Mouse (Mus musculus) cerebellum, adult 2 months (tissue): ENCODE measurements around the gene Spib. TPM values are rescaled to one million over a fixed set of nuclear protein-coding genes. Genes with fewer than 3 reads are reported as not detected.

Experiments used
- DNase-seq, 2 experiments: peaks; one replicate each; pipeline ENCODE4 v3.0.0; 2021
- H3K27ac ChIP-seq: fragments of 200-500 bp; 2 replicates; pipeline ENCODE4 v1.5.1; 2012; ENCODE audit warnings: low read length, control low read depth, inconsistent platforms; ENCODE audit not compliant: insufficient read depth
- H3K27me3 ChIP-seq: fragments of 200-500 bp; 2 replicates; pipeline ENCODE4 v1.6.1; 2012; ENCODE audit warnings: inconsistent platforms, mild to moderate bottlenecking, low read length, moderate library complexity; ENCODE audit not compliant: control insufficient read depth, insufficient read depth
- H3K4me1 ChIP-seq: fragments of 200-500 bp; 2 replicates; pipeline ENCODE4 v1.6.1; 2011; ENCODE audit warnings: low read length; ENCODE audit not compliant: control insufficient read depth, insufficient read depth
- H3K4me3 ChIP-seq: fragments of 200-500 bp; replicated peaks from 2 replicates; pipeline ENCODE3; 2011; ENCODE audit warnings: mild to moderate bottlenecking, low read depth, low read length, control low read depth; ENCODE audit not compliant: insufficient read depth
- CTCF ChIP-seq: fragments of 200-500 bp; IDR thresholded peaks from 2 replicates; pipeline ENCODE4 v1.5.1; 2011; ENCODE audit warnings: low read depth, mild to moderate bottlenecking, control low read depth, low read length, moderate library complexity, borderline replicate concordance; ENCODE audit not compliant: insufficient read depth
- POLR2A ChIP-seq: fragments of 200-500 bp; IDR thresholded peaks from 2 replicates; pipeline ENCODE4 v1.6.1; 2011; ENCODE audit warnings: low read length, control low read depth, borderline replicate concordance; ENCODE audit not compliant: insufficient read depth
- WGBS: fragments of 180-500 bp; shearing (Covaris S2); methylation state at CpG from one replicate; pipeline ENCODE4 v1.1.7; 2018; 5-methylcytosine and 5-hydroxymethylcytosine counted together
- polyA plus RNA-seq: library from polyadenylated mRNA; depleted of rRNA; stranded (reverse); fragments of >200 nt; gene quantifications from 2 replicates; pipeline ENCODE4 v1.2.3, GENCODE M21; 2012

Spib gene
- polyA plus RNA-seq, 1 experiment: 0.16 TPM

GRCm38 (mm10) chr7:44495992-44496770 is 35.7 kb downstream of the Spib start, which contains the start of the genes Emc10 and Fam71e1:
TSS of gene Emc10 (minus strand) at chr7:44496529.
TSS of gene Fam71e1 (plus strand) at chr7:44496581.
- no peaks in the 10 kb centered on the region for H3K27me3 ChIP-seq
- peak; percentile 99 for DNase-seq
- H3K27ac ChIP-seq: peak within 1 kb of the TSS; percentile 82
- TF ChIP-seq CTCF (no peak), POLR2A (peak; percentile 80)
- 1% methylated on average over 58 of the region's 58 CpGs for WGBS
- H3K4me1 ChIP-seq: peaks cover 13% of the 10 kb centered on the region
- H3K4me3 ChIP-seq: peak within 1 kb of the TSS; percentile 96

GRCm38 (mm10) chr7:44495086-44495485 is 36.8 kb downstream of the Spib start:
- peak overlapping the region; percentile 96 for H3K4me3 ChIP-seq
- peaks cover 13% of the 10 kb centered on the region for H3K4me1 ChIP-seq
- DNase-seq: peak in 1 of 2 experiments; percentile 19
- WGBS: 57% methylated on average over 7 of the region's 7 CpGs
- H3K27me3 ChIP-seq: no peaks in the 10 kb centered on the region
- TF ChIP-seq CTCF: no peak
- TF ChIP-seq POLR2A: no peak
- no peak overlapping the region for H3K27ac ChIP-seq

GRCm38 (mm10) chr7:44494681-44495080 is 37.2 kb downstream of the Spib start:
- H3K4me3 ChIP-seq: no peak overlapping the region

GRCm38 (mm10) chr7:44492166-44492826 is 39.6 kb downstream of the Spib start:
- H3K27me3 ChIP-seq: no peaks in the 10 kb centered on the region
- no peak overlapping the region for H3K27ac ChIP-seq
- peak in 1 of 2 experiments; percentile 10 for DNase-seq
- TF ChIP-seq POLR2A: no peak
- no peak for TF ChIP-seq CTCF
- peaks cover 13% of the 10 kb centered on the region for H3K4me1 ChIP-seq
- WGBS: 94% methylated on average over 21 of the region's 21 CpGs
- no peak overlapping the region for H3K4me3 ChIP-seq

More at GRCm38 (mm10) chr7:44494681-44495080, 37.2 kb downstream of the Spib start:
- Histone ChIP-seq H3K27me3 (no peaks in the 10 kb centered on the region), H3K27ac (no peak overlapping the region), H3K4me1 (peaks cover 13% of the 10 kb centered on the region)
- DNase-seq: peak in 1 of 2 experiments; percentile 20
- 90% methylated on average over 12 of the region's 12 CpGs for WGBS
- TF ChIP-seq POLR2A (no peak), CTCF (no peak)

GRCm38 (mm10) chr7:44491391-44491790 is 40.5 kb downstream of the Spib start:
- Histone ChIP-seq H3K4me3 (no peak overlapping the region), H3K27me3 (no peaks in the 10 kb centered on the region), H3K4me1 (peaks cover 13% of the 10 kb centered on the region), H3K27ac (no peak overlapping the region)
- WGBS: 92% methylated on average over 5 of the region's 5 CpGs
- no peak for DNase-seq
- TF ChIP-seq CTCF (no peak), POLR2A (no peak)

- WGBS: 56% methylated on average over 4 of the region's 4 CpGs
- Histone ChIP-seq H3K4me3 (no peak overlapping the region), H3K27me3 (no peaks in the 10 kb centered on the region), H3K27ac (no peak overlapping the region), H3K4me1 (peaks cover 10% of the 10 kb centered on the region)
- DNase-seq: peak in 1 of 2 experiments; percentile 16
- TF ChIP-seq POLR2A (no peak), CTCF (no peak)
These were observed 41.6 kb downstream of the Spib start for GRCm38 (mm10) chr7:44490281-44490680.

GRCm38 (mm10) chr7:44488545-44488944 is 43.3 kb downstream of the Spib start:
- 72% methylated on average over 8 of the region's 8 CpGs for WGBS
- no peak for TF ChIP-seq POLR2A
- no peak for TF ChIP-seq CTCF
- peak in 1 of 2 experiments; percentile 21 for DNase-seq

GRCm38 (mm10) chr7:44487936-44488335 is 43.9 kb downstream of the Spib start:
- no peak overlapping the region for H3K27ac ChIP-seq
- no peaks in the 10 kb centered on the region for H3K4me1 ChIP-seq
- 80% methylated on average over 7 of the region's 7 CpGs for WGBS
- H3K4me3 ChIP-seq: no peak overlapping the region
- H3K27me3 ChIP-seq: no peaks in the 10 kb centered on the region
- TF ChIP-seq CTCF (no peak), POLR2A (no peak)
- peak in 1 of 2 experiments; percentile 13 for DNase-seq

More at GRCm38 (mm10) chr7:44488545-44488944, 43.3 kb downstream of the Spib start:
- Histone ChIP-seq H3K27ac (no peak overlapping the region), H3K4me3 (no peak overlapping the region), H3K27me3 (no peaks in the 10 kb centered on the region), H3K4me1 (0 out of 2 replicates have a peak, but pooled peaks cover 3% of the 10 kb centered on the region)
